Comparison of ENCODE assay signal across 8 mouse cellular contexts in genomic region chr4:120680953-120681352, GRCm38 (mm10). TPM values are rescaled to one million over a fixed set of nuclear protein-coding genes. Genes with fewer than 3 reads are reported as not detected.
A peak's percentile ranks its signal among the peaks of the same experiment; 100 is the strongest.
DNase-seq lines count a peak whose midpoint lies in the region; ATAC-seq and TF ChIP-seq lines count a peak whose summit lies in the region.

No protein-coding gene starts in this region.

- no peak overlapping the region for H3K9ac ChIP-seq in heart, adult 2 months (ENCODE audit: low read depth, low read length)
- no peak overlapping the region for H3K9ac ChIP-seq in liver, postnatal 0 days (replicated peaks)

- 56% methylated on average over 7 of the region's 7 CpGs for WGBS in heart, adult 2 months
- WGBS in liver, postnatal 0 days (ENCODE audit: insufficient replicate concordance): 45% methylated on average over 7 of the region's 7 CpGs

- no peak overlapping the region for H3K4me2 ChIP-seq in liver, postnatal 0 days (ENCODE audit: low read depth, low read length)

- H3K4me3 ChIP-seq in heart, adult 2 months: no peak overlapping the region
- H3K4me3 ChIP-seq in testis, adult 2 months (ENCODE audit: control insufficient read depth, low read depth, low read length): peak overlapping the region; percentile 10
- no peak overlapping the region for H3K4me3 ChIP-seq in liver, postnatal 0 days (ENCODE audit: low read depth, low read length)

- 0 out of 2 replicates have a peak, but pooled peaks have one; percentile 43 for TF ChIP-seq EP300 in heart, adult 2 months (IDR thresholded peaks at IDR 0.05; ENCODE audit: insufficient read depth, low read depth, low read length)
- TF ChIP-seq EP300 in liver, postnatal 0 days (IDR thresholded peaks at IDR 0.05; ENCODE audit: low read depth): no peak

- H3K4me1 ChIP-seq in heart, adult 2 months (ENCODE audit: control insufficient read depth, insufficient read depth, low read length): no peaks in the 10 kb centered on the region
- H3K4me1 ChIP-seq in testis, adult 2 months (ENCODE audit: control insufficient read depth, insufficient read depth, low read length): peaks cover 2% of the 10 kb centered on the region; the same call in 1 of the 2 replicates
- peaks cover 3% of the 10 kb centered on the region; the same call in 1 of the 2 replicates for H3K4me1 ChIP-seq in liver, postnatal 0 days (ENCODE audit: insufficient read depth)

- TF ChIP-seq CTCF in heart, adult 2 months (IDR thresholded peaks at IDR 0.05): peak; percentile 78
- TF ChIP-seq CTCF in testis, adult 2 months (IDR thresholded peaks at IDR 0.05; ENCODE audit: control insufficient read depth, insufficient read depth, insufficient replicate concordance, low read depth, low read length): peak; percentile 83; the same call in 1 of the 2 replicates
- peak; percentile 87 for TF ChIP-seq CTCF in liver, postnatal 0 days (IDR thresholded peaks at IDR 0.05; ENCODE audit: low read depth)

- no peak overlapping the region for H3K27ac ChIP-seq in heart, adult 2 months
- no peak overlapping the region for H3K27ac ChIP-seq in testis, adult 2 months (ENCODE audit: control insufficient read depth, insufficient read depth, low read depth, low read length)
- no peak overlapping the region for H3K27ac ChIP-seq in liver, postnatal 0 days (ENCODE audit: low read depth)

- no peaks in the 10 kb centered on the region for H3K9me3 ChIP-seq in liver, postnatal 0 days (ENCODE audit: low read length)

- H3K79me2 ChIP-seq in heart, adult 2 months (replicated peaks; ENCODE audit: control insufficient read depth, insufficient read depth, low read length): no peaks in the 10 kb centered on the region

- no peak for TF ChIP-seq POLR2A in heart, adult 2 months (IDR thresholded peaks at IDR 0.05; ENCODE audit: insufficient read depth, low read depth, low read length)
- TF ChIP-seq POLR2A in testis, adult 2 months (IDR thresholded peaks at IDR 0.05; ENCODE audit: control insufficient read depth, low read depth, low read length): no peak

- no peaks in the 10 kb centered on the region for H3K36me3 ChIP-seq in heart, adult 2 months (ENCODE audit: control insufficient read depth, insufficient read depth, low read length)
- H3K36me3 ChIP-seq in testis, adult 2 months (ENCODE audit: control insufficient read depth, insufficient read depth, low read length): no peaks in the 10 kb centered on the region
- H3K36me3 ChIP-seq in liver, postnatal 0 days (replicated peaks; ENCODE audit: insufficient read depth, low read length): no peaks in the 10 kb centered on the region

- intact Hi-C loops in heart, adult 2 months (cut with DNase I): loop anchor here (1.0 to 5.0 kb wide), 3 partner anchors 74 to 294 kb away; no protein-coding TSS in a partner anchor

- no peak for ATAC-seq in liver, postnatal 0 days

- DNase-seq in heart, adult 2 months: peak in 1 of 2 experiments; percentile 28
- DNase-seq in heart, adult 9 months (ENCODE audit: low spot score in 2 of 2): no peak
- no peak for DNase-seq in testis, postnatal 10 days (ENCODE audit: low spot score)
- peak; percentile 61 to 74 for DNase-seq in cerebellum, postnatal 25 days
- DNase-seq in liver, postnatal 0 days: peak; percentile 45
- no peak for DNase-seq in yolk sac, embryonic 10.5 days (ENCODE audit: low spot score)
- no peak for DNase-seq in urinary bladder, adult 2 months (ENCODE audit: low spot score)

- H3K27me3 ChIP-seq in heart, adult 2 months (ENCODE audit: control insufficient read depth, insufficient read depth, low read length): no peaks in the 10 kb centered on the region
- no peaks in the 10 kb centered on the region for H3K27me3 ChIP-seq in testis, adult 2 months (ENCODE audit: control insufficient read depth, insufficient read depth, low read length)
- H3K27me3 ChIP-seq in liver, postnatal 0 days (ENCODE audit: insufficient read depth, low read length): no peaks in the 10 kb centered on the region

RNA-seq across cellular contexts. Expression of gene Cited4, which starts 14.6 kb away (rescaled TPM):
- total RNA-seq in heart, adult 2 months (2021): 10 to 100 TPM; 31.6 to 52.2 TPM
- 39.9 and 51.2 TPM in 2 replicates for polyA plus RNA-seq in heart, adult 2 months (2012; rRNA removed)
- polyA plus RNA-seq in testis, adult 2 months (2012; rRNA removed): 11.4 and 17.4 TPM in 2 replicates
- polyA plus RNA-seq in liver, postnatal 0 days (2015; fragmentation: Nextera tagmentation; extraction: Ambion mirVana): 21.2 and 22.9 TPM in 2 replicates
- 7.3 and 9.1 TPM in 2 replicates for polyA plus RNA-seq in urinary bladder, adult 2 months (2012; rRNA removed)

Comparison
In these comparisons a context has a peak if more than half of its experiments do, and no peak if none do; other contexts are left out.
1. DNase-seq: peak in cerebellum, postnatal 25 days (2 of 2) and liver, postnatal 0 days (single experiment); none in heart, adult 9 months (0 of 2), testis, postnatal 10 days (single experiment), yolk sac, embryonic 10.5 days (single experiment) and urinary bladder, adult 2 months (single experiment).
2. Peak in every context shown above with its lines, with median percentiles within 50 percentile points of each other: CTCF ChIP-seq.